Mouse (Mus musculus) embryonic facial prominence, embryonic 10.5 days (tissue): Measurements from ENCODE around the gene Ubqln4. TPM values are rescaled to one million over a fixed set of nuclear protein-coding genes. Genes with fewer than 3 reads are reported as not detected.
"Not testable (repeated sequence)": the region's sequence is repeated elsewhere in the genome, so short reads cannot be mapped to it uniquely, and the experiment has no call there.

Experiments
- DNase-seq: peaks from one replicate; pipeline ENCODE4 v3.0.0-alpha.2; 2017; ENCODE audit warnings: low spot score
- H3K27ac ChIP-seq: fragments of 300-500 bp; sonication (generic); replicated peaks from 2 replicates; pipeline ENCODE4 v1.5.1; 2016; ENCODE audit warnings: mild to moderate bottlenecking
- H3K27me3 ChIP-seq: fragments of 300-500 bp; sonication (generic); replicated peaks from 2 replicates; pipeline ENCODE4 v1.6.1; 2016; ENCODE audit warnings: low read depth, mild to moderate bottlenecking; ENCODE audit not compliant: poor library complexity, severe bottlenecking
- H3K36me3 ChIP-seq: fragments of 300-500 bp; sonication (generic); replicated peaks from 2 replicates; pipeline ENCODE4 v1.6.1; 2016; ENCODE audit warnings: mild to moderate bottlenecking, moderate library complexity
- H3K4me1 ChIP-seq: fragments of 300-500 bp; sonication (generic); 2 replicates; pipeline ENCODE4 v1.6.1; 2016
- H3K4me3 ChIP-seq: fragments of 300-500 bp; sonication (generic); 2 replicates; pipeline ENCODE4 v1.5.1; 2016; ENCODE audit warnings: mild to moderate bottlenecking, moderate library complexity
- H3K9me3 ChIP-seq: fragments of 300-500 bp; sonication (generic); 2 replicates; pipeline ENCODE4 v1.6.1; 2016; ENCODE audit warnings: mild to moderate bottlenecking
- WGBS: fragments of 180-500 bp; shearing (Covaris S2); methylation state at CpG from one replicate; pipeline ENCODE4 v1.1.7; 2016; 5-methylcytosine and 5-hydroxymethylcytosine counted together
- microRNA counts: library from miRNA; unstranded; fragments of <30 nt; microRNA quantifications from one replicate; lab custom pipeline; 2017
- microRNA-seq: library from miRNA; unstranded; fragments of <30 nt; microRNA quantifications from one replicate; pipeline ENCODE4, GENCODE M21; 2017
- polyA plus RNA-seq: library from polyadenylated mRNA; unstranded; fragments of >200 nt; fragmentation: Nextera tagmentation; extraction: Ambion mirVana; gene quantifications from 2 replicates; pipeline ENCODE4 v1.2.1, GENCODE M21; 2016

Gene Ubqln4
- polyA plus RNA-seq, 1 experiment from 2014 or later = 68.6 TPM

GRCm38 (mm10) chr3:88605666-88606065 lies 52.1 kb downstream of the Ubqln4 start, which contains the start of gene Arhgef2:
Gene Arhgef2, plus strand, starts transcription at chr3:88605966.
- H3K9me3 ChIP-seq, H3K27me3 ChIP-seq, H3K36me3 ChIP-seq, DNase-seq: not testable (repeated sequence)
- 92% methylated on average over 2 of the region's 2 CpGs for WGBS
- Histone ChIP-seq H3K4me3 (peak within 1 kb of the TSS; percentile 57), H3K4me1 (peaks cover 24% of the 10 kb centered on the region), H3K27ac (peak within 1 kb of the TSS; percentile 63)

GRCm38 (mm10) chr3:88607065-88607757 lies 53.7 kb downstream of the Ubqln4 start:
- peak; percentile 94 for DNase-seq
- Histone ChIP-seq H3K27me3 (0 out of 2 replicates have a peak, but pooled peaks cover 4% of the 10 kb centered on the region), H3K27ac (peak overlapping the region; percentile 63), H3K36me3 (no peaks in the 10 kb centered on the region), H3K9me3 (no peaks in the 10 kb centered on the region), H3K4me3 (peak overlapping the region; percentile 57), H3K4me1 (peaks cover 24% of the 10 kb centered on the region)
- under 1% methylated on average over 20 of the region's 20 CpGs for WGBS

GRCm38 (mm10) chr3:88607758-88608138 lies 54.2 kb downstream of the Ubqln4 start:
- 17% methylated on average over 10 of the region's 10 CpGs for WGBS
- Histone ChIP-seq H3K27ac (peak overlapping the region; percentile 63), H3K27me3 (0 out of 2 replicates have a peak, but pooled peaks cover 4% of the 10 kb centered on the region), H3K9me3 (no peaks in the 10 kb centered on the region), H3K36me3 (no peaks in the 10 kb centered on the region), H3K4me1 (peaks cover 24% of the 10 kb centered on the region), H3K4me3 (peak overlapping the region; percentile 57)
- no peak for DNase-seq

GRCm38 (mm10) chr3:88609066-88609465 lies 55.5 kb downstream of the Ubqln4 start:
- Histone ChIP-seq H3K27me3 (0 out of 2 replicates have a peak, but pooled peaks cover 4% of the 10 kb centered on the region), H3K9me3 (no peaks in the 10 kb centered on the region), H3K4me3 (no peak overlapping the region), H3K36me3 (no peaks in the 10 kb centered on the region), H3K4me1 (peaks cover 20% of the 10 kb centered on the region), H3K27ac (no peak overlapping the region)
- 76% methylated on average over 4 of the region's 4 CpGs for WGBS
- no peak for DNase-seq

- H3K27me3 ChIP-seq = peaks cover 29% of the 10 kb centered on the region
- H3K36me3 ChIP-seq = no peaks in the 10 kb centered on the region
- WGBS = 77% methylated on average over 8 of the region's 8 CpGs
- H3K9me3 ChIP-seq = no peaks in the 10 kb centered on the region
- H3K4me3 ChIP-seq = no peak overlapping the region
- no peak overlapping the region; the same call in 1 of the 2 replicates for H3K27ac ChIP-seq
- H3K4me1 ChIP-seq = peaks cover 37% of the 10 kb centered on the region
- DNase-seq = no peak
Measured at GRCm38 (mm10) chr3:88614418-88614817, 60.9 kb downstream of the Ubqln4 start.

- peaks cover 44% of the 10 kb centered on the region for H3K4me1 ChIP-seq
- H3K9me3 ChIP-seq = no peaks in the 10 kb centered on the region
- H3K36me3 ChIP-seq = no peaks in the 10 kb centered on the region
- no peak for DNase-seq
- 52% methylated on average over 5 of the region's 5 CpGs for WGBS
- peak overlapping the region; percentile 69 for H3K27ac ChIP-seq
- H3K27me3 ChIP-seq = peaks cover 32% of the 10 kb centered on the region
- peak overlapping the region; percentile 33 for H3K4me3 ChIP-seq
Measured at GRCm38 (mm10) chr3:88615117-88615516, 61.6 kb downstream of the Ubqln4 start.

GRCm38 (mm10) chr3:88615902-88616391 lies 62.4 kb downstream of the Ubqln4 start:
- no peak for DNase-seq
- Histone ChIP-seq H3K4me3 (peak overlapping the region; percentile 33), H3K27ac (peak overlapping the region; percentile 69), H3K36me3 (no peaks in the 10 kb centered on the region), H3K9me3 (no peaks in the 10 kb centered on the region), H3K4me1 (peaks cover 52% of the 10 kb centered on the region), H3K27me3 (peaks cover 32% of the 10 kb centered on the region)
- 46% methylated on average over 9 of the region's 9 CpGs for WGBS

GRCm38 (mm10) chr3:88616951-88617500 lies 63.5 kb downstream of the Ubqln4 start:
- Histone ChIP-seq H3K27me3 (peaks cover 32% of the 10 kb centered on the region), H3K36me3 (no peaks in the 10 kb centered on the region), H3K4me1 (peaks cover 55% of the 10 kb centered on the region), H3K4me3 (peak overlapping the region; percentile 33; the same call in 1 of the 2 replicates), H3K9me3 (no peaks in the 10 kb centered on the region), H3K27ac (no peak overlapping the region)
- WGBS = 73% methylated on average over 3 of the region's 3 CpGs
- DNase-seq = no peak

- peak overlapping the region; percentile 11; the same call in 1 of the 2 replicates for H3K4me3 ChIP-seq
- H3K4me1 ChIP-seq = peaks cover 63% of the 10 kb centered on the region
- peaks cover 32% of the 10 kb centered on the region for H3K27me3 ChIP-seq
- no peak for DNase-seq
- H3K9me3 ChIP-seq = no peaks in the 10 kb centered on the region
- H3K27ac ChIP-seq = 0 out of 2 replicates have a peak overlapping the region, but pooled peaks have one; percentile 40
- no peaks in the 10 kb centered on the region for H3K36me3 ChIP-seq
- 71% methylated on average over 8 of the region's 8 CpGs for WGBS
Measured at GRCm38 (mm10) chr3:88618074-88618871, 64.7 kb downstream of the Ubqln4 start.

MicroRNAs within 50 kb of the gene (microRNA counts, 519-probe panel; counts per million panel counts)
- microRNA mmu-miR-1905 (lab: Ali Mortazavi, UCI) = 188 counts per million, percentile 57 among the panel's probes with 10 or more counts

Small RNA genes lying within 50 kb of the gene (microRNA-seq; reads per million reads assigned to microRNA genes)
- gene Mir1905 = not detected

Other genes with a start within 250 kb of the Ubqln4 start
- 142 and 153 TPM in 2 replicates for gene Glmp, start 228.7 kb upstream of the Ubqln4 start, polyA plus RNA-seq
- gene Tmem79, start 217.6 kb upstream of the Ubqln4 start, polyA plus RNA-seq = 2.4 and 4.8 TPM in 2 replicates
- gene Smg5, start 217.5 kb upstream of the Ubqln4 start, polyA plus RNA-seq = 84.8 and 86.3 TPM in 2 replicates
- gene Paqr6, start 189.2 kb upstream of the Ubqln4 start, polyA plus RNA-seq = 0.43 and 1.2 TPM in 2 replicates
- gene Bglap3, start 181.0 kb upstream of the Ubqln4 start, polyA plus RNA-seq = 0.10 and 0.35 TPM in 2 replicates
- gene Bglap2, start 175.1 kb upstream of the Ubqln4 start, polyA plus RNA-seq = not detected in 2 replicates
- not detected in 2 replicates for gene Bglap, start 169.3 kb upstream of the Ubqln4 start, polyA plus RNA-seq
- 184 and 194 TPM in 2 replicates for gene Pmf1, start 143.4 kb upstream of the Ubqln4 start, polyA plus RNA-seq
- gene Slc25a44, start 128.6 kb upstream of the Ubqln4 start, polyA plus RNA-seq = 17.5 and 17.6 TPM in 2 replicates
- gene Sema4a, start 92.6 kb upstream of the Ubqln4 start, polyA plus RNA-seq = 5.9 and 7.1 TPM in 2 replicates
- 15.2 and 17.9 TPM in 2 replicates for gene Lmna, start 43.8 kb upstream of the Ubqln4 start, polyA plus RNA-seq
- 33.6 and 37.4 TPM in 2 replicates for gene Mex3a, start 21.4 kb upstream of the Ubqln4 start, polyA plus RNA-seq
- gene Rab25, start 5.5 kb upstream of the Ubqln4 start, polyA plus RNA-seq = 4.9 and 5.8 TPM in 2 replicates
- 158 and 161 TPM in 2 replicates for gene Lamtor2, start 684 bp upstream of the Ubqln4 start, polyA plus RNA-seq
- gene Ssr2, start 22.1 kb downstream of the Ubqln4 start, polyA plus RNA-seq = 229 and 231 TPM in 2 replicates
- gene Arhgef2, start 52.2 kb downstream of the Ubqln4 start, polyA plus RNA-seq = 110 and 116 TPM in 2 replicates
- gene Rxfp4, start 99.4 kb downstream of the Ubqln4 start, polyA plus RNA-seq = not detected in 2 replicates
- 98.6 and 105 TPM in 2 replicates for gene Khdc4, start 132.0 kb downstream of the Ubqln4 start, polyA plus RNA-seq
- gene Rit1, start 163.1 kb downstream of the Ubqln4 start, polyA plus RNA-seq = 32.9 and 33.4 TPM in 2 replicates
- gene Syt11, start 221.4 kb downstream of the Ubqln4 start, polyA plus RNA-seq = 52.4 and 59.1 TPM in 2 replicates